Mouse (Mus musculus) hematopoietic stem cell, adult 5-6 weeks (primary cell): ENCODE measurements around the gene Tubg2. TPM values are rescaled to one million over a fixed set of nuclear protein-coding genes. Genes with fewer than 3 reads are reported as not detected.
"Not testable (repeated sequence)": the region's sequence is repeated elsewhere in the genome, so short reads cannot be mapped to it uniquely, and the experiment has no call there.

ENCODE experiments used
- ATAC-seq, 2 experiments: fragments of 125-278 bp in 1 of 2; replicated peaks in 1 of 2; 2 replicates each; pipeline ENCODE4 v1.8.0; 2016 to 2017; ENCODE audit warnings: inconsistent platforms in 2 of 2, mild to moderate bottlenecking in 2 of 2, moderate number of reproducible peaks in 2 of 2, low read depth in 1 of 2, moderate TSS enrichment in 1 of 2; ENCODE audit not compliant: low FRiP score in 2 of 2, poor library complexity in 2 of 2, severe bottlenecking in 2 of 2, insufficient read depth in 1 of 2, low TSS enrichment in 1 of 2
- total RNA-seq: library from RNA; stranded (forward); fragments of 172-1452, 232-1000 nt; gene quantifications from 2 replicates; pipeline ENCODE4 v1.2.3, GENCODE M21; 2017

Tubg2 gene
- total RNA-seq, 1 experiment from 2014 or later: not detected

- ATAC-seq: no peak
These were observed 22.7 kb upstream of the Tubg2 start for GRCm38 (mm10) chr11:101133037-101133436.

DNA sequence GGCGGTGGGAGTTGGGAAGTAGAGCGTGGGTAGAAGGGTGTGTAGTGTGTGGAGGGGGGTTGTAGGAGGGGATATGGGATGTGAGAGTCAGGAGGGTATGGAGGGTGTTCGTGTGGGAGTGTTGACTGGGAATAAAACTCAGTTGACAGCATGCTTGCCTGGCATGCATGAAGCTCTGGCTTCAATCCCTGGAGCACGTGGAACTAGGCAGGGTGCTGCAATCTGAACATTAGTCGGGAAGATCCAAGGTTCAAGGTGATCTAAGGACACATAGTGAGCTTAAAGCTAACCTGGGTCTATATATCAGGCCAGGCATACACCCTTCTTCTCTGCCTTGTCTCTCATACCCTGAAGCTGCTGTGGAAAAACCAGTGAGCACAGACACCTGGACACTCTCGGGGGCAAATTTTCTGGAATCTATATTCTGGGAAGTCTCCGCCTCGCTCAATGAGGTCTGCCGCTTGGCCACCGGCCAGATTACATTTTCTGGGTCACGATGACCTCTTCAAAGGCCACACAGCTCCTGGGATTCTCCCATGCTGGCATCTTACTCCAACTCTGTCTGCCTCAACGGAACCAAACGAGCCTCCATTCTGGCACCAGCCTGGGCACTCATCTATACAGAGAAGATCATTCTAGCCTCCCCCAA, 21.4 kb upstream of the Tubg2 start:
- no peak for ATAC-seq

- no peak for ATAC-seq
These were observed 18.7 kb upstream of the Tubg2 start for GRCm38 (mm10) chr11:101137000-101137399.

DNA sequence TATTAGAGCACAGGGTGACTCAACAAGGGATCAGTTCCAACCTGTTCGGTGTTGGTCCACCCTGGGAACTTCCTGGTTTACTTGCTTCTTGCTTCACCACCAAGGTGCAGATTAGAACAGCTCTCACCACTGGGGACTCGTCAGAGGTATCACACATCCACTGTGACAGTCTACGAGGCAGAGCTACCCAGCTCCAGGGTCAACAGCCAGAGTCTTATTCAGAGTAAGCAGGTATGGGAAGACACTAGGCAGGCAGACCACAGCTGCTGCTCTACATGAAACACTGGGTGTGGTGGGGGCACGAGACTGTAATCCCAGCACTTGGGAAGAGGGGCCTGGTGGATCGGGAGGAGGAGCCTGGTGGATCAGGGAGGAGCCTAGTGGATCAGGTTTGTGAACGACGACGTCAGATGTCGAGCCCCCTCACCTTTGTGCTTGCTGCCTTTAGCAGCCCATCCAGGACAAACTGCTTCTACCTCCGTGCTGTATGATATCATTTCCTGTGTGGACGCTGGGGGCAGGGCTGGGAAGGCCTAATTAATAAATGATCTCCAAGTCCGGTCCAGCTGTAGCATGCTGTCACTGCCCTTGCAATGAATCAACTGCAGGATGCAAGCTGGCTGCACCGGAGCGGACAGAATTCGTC, 17.0 kb upstream of the Tubg2 start:
- ATAC-seq: no peak

GRCm38 (mm10) chr11:101140164-101140819, 15.4 kb upstream of the Tubg2 start:
- ATAC-seq: no peak

DNA sequence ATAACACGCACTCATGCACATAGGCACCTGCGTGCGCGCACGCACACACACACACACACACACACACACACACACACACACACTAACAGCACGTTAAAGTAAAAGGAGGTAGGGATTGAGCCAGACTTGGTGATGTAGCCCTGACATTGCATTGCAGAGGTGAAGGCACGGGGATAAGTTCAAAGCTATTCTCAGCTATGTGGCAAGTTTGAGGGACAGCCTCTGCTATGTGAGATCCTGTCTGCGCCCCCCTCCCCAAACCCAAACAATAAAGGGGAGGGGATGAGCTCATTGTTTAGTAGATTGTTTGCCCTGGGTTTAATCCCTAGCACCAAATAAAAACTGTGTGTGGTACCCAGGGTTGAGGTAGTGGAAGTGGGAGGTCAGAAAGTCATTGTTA, 14.6 kb upstream of the Tubg2 start:
- ATAC-seq: no peak

DNA sequence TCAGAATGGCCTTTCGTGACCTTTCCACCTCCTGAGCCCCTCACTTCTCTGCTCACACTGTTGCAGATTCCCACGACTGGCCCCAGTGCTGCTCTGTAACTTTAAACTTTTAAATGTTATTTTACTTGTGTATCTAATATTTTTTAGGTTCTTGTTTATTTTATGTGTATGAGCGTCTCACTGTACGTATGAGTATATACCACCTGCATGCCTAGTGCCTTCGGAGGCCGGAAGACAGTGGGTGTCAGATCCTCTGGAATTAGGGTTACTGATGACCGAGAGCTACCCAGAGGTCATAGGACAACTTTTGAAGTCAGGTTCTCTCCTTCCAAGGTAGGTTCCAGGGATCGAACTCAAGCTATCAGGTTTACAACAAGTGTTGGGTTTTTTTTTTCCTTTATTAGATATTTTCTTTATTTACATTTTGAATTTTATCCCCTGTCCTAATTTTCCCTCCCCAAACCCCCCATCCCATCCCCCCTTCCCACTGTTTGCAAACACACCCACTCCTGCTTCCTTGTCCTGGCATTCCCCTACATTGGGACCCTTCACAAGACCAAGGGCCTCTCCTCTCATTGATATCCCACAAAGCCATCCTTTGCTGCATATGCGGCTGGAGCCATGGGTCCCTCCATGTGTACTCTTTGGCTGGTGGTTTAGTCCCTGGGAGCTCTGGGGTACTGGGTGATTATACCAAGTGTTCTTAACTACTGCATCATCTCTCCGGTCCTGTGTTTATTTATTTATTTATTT, 13.3 kb upstream of the Tubg2 start:
- ATAC-seq: no peak

GRCm38 (mm10) chr11:101143338-101144225, 12.1 kb upstream of the Tubg2 start:
- peak; percentile 77 to 80 for ATAC-seq

- no peak for ATAC-seq
These were observed 9.3 kb upstream of the Tubg2 start for GRCm38 (mm10) chr11:101146377-101146776.

- ATAC-seq: no peak
These were observed 7.0 kb upstream of the Tubg2 start for GRCm38 (mm10) chr11:101148751-101149150.

DNA sequence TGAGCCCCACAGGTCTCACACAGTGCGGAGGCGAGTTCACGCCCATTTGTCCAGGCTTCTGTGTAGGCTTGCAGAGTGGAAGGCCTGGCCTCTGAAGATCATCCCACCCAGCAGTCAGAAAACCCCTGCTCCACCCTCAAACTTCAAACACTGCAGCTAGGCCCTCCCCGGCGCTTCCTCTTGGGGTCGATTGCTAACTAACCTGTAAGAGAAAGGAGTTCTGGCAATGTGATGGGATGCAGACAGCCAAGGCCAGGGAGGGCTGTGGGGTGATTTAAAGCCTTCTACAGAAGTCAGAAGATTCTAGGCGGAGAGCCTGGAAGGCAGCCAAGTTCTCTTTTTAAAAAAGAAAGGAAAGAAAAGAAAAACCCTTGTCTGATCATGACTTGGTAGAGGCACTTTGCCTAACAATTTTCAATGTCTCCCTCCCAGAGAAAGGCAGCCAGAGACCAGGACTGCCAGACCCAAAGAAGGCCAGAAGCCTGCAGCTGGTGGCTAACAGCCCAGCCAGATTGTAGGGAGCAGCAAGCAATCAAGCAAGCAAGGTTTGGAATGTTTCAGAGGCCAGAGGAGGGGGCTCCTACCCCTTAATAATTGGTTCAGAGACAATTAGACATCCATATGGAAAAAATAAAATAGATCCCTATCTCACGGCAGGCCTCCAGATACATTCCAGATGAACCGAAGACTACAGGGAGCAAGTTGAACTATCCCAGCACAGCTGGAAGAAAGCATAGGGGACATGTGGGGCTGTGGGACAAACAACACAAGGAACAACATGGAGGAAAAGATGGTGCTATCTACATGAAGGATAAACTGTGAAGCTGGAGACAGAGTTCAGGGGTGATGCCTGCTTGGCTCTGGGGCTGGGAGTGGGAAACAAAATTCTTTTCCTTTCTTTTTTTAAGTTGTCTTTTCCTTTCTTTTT, 6.3 kb upstream of the Tubg2 start:
- peak; percentile 27 to 36; a peak in 1 of 4 replicates for ATAC-seq

- no peak for ATAC-seq
These were observed 4.6 kb upstream of the Tubg2 start for GRCm38 (mm10) chr11:101151063-101151462.

DNA sequence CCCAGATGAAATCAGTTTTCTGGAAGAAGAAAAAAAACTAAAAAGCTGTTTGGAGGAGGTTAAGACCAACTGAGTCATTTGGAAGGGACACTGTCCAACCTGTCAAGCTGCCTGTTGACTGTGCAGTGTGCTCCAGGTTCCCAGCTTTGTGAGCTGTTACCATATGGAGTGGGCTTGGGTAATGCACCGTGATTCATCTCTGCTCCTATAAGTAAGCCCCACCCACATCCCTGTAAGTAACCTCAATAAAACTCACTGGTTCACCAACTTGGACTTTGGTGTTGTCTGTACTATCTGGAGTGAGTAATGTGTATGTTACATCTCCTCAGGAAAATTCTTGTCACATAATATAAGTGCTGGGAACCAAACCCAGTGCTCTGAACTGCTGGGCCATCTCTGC, 2.9 kb upstream of the Tubg2 start:
- ATAC-seq: no peak

DNA sequence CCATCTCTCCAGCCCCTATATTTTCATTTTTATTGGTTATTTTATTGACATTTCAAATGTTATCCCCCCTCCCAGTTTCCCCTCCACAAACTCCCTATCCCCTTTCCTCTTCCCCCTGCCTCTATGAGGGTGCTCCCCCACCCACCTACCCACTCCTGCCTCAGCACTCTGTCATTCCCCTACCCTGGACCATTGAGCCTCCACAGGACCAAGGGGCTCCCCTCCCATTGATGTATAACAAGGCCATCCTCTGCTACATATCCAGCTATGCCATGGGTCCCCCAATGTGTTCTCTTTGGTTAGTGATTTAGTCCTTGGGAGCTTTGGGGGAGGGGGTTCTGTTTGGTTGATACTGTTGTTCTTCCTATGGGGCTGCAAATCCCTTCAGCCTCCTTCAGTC, 1.1 kb upstream of the Tubg2 start:
- no peak for ATAC-seq

GRCm38 (mm10) chr11:101155151-101155550, 556 bp upstream of the Tubg2 start:
- no peak for ATAC-seq

DNA sequence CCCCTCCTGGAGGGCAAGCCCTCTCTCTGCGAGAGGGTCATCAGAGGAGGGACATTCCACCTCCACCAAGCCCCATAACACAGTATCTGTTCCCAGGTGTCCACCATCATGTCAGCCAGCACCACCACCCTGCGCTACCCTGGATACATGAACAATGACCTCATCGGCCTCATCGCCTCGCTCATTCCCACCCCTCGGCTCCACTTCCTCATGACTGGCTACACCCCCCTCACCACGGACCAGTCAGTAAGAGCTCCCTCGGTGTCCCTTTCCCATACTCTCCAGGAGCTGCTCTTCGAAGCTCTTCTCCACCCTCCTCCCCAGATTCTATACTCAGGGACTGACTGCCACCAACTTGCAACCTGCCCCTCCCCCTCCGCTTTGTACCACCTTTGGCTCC, 4.4 kb downstream of the Tubg2 start:
- not testable (repeated sequence) for ATAC-seq
